9 mouse cellular contexts compared by ENCODE assay signal in genomic region chr2:152093356-152093792, GRCm38 (mm10). TPM values are rescaled to one million over a fixed set of nuclear protein-coding genes. Genes with fewer than 3 reads are reported as not detected.
DNase-seq lines count a peak whose midpoint lies in the region; ATAC-seq lines count a peak whose summit lies in the region.
"Had no signal": no experiment of that assay in that cellular context is flagged by ENCODE, and none has a peak within 500 bp of the region (broad histone marks: within the 10 kb centered on the region; RNA-seq: fewer than 3 reads in every experiment).

No protein-coding gene starts in this region.

- 2% methylated on average over 60 of the region's 60 CpGs for WGBS in hindbrain, embryonic 13.5 days
- 6% methylated on average over 60 of the region's 60 CpGs for WGBS in midbrain, embryonic 10.5 days

- peak overlapping the region; percentile 71 for H3K27ac ChIP-seq in hindbrain, embryonic 13.5 days
- peak overlapping the region; percentile 63 for H3K27ac ChIP-seq in midbrain, embryonic 10.5 days (replicated peaks)

- H3K9me3 ChIP-seq in hindbrain, embryonic 13.5 days, result no peaks in the 10 kb centered on the region
- no peaks in the 10 kb centered on the region for H3K9me3 ChIP-seq in midbrain, embryonic 10.5 days (replicated peaks)

- peak overlapping the region; percentile 28 for H3K4me3 ChIP-seq in hindbrain, embryonic 13.5 days
- peak overlapping the region; percentile 47 for H3K4me3 ChIP-seq in midbrain, embryonic 10.5 days

- H3K4me1 ChIP-seq in hindbrain, embryonic 13.5 days (replicated peaks), result peaks cover 85% of the 10 kb centered on the region
- peaks cover 50% of the 10 kb centered on the region for H3K4me1 ChIP-seq in midbrain, embryonic 10.5 days

- peak overlapping the region; percentile 45 for H3K4me2 ChIP-seq in hindbrain, embryonic 13.5 days

- H3K9ac ChIP-seq in hindbrain, embryonic 13.5 days, result peak overlapping the region; percentile 59

- peaks cover 32% of the 10 kb centered on the region for H3K27me3 ChIP-seq in hindbrain, embryonic 13.5 days
- H3K27me3 ChIP-seq in midbrain, embryonic 10.5 days (ENCODE audit: low read depth, poor library complexity, severe bottlenecking), result peaks cover 85% of the 10 kb centered on the region

- DNase-seq in cerebellum, postnatal 14 days, result peak; percentile 55 to 69
- DNase-seq in cerebellum, adult 9-10 months, result no peak
- peak; percentile 49 for DNase-seq in right cerebral cortex, adult 18-20 months
- DNase-seq in right cerebral cortex, postnatal 36 days (ENCODE audit: low spot score in 2 of 2), result no peak
- DNase-seq in midbrain, embryonic 10.5 days (ENCODE audit: low spot score), result peak; percentile 62
- DNase-seq in ovary, postnatal 14 days (ENCODE audit: low spot score), result no peak
- no peak for DNase-seq in Muller cell, postnatal 12 days (ENCODE audit: inconsistent ontology term)

- ATAC-seq in hindbrain, embryonic 13.5 days (ENCODE audit: low FRiP score), result no peak

- H3K36me3 ChIP-seq in hindbrain, embryonic 13.5 days, result peaks cover 34% of the 10 kb centered on the region
- peaks cover 5% of the 10 kb centered on the region; the same call in 1 of the 2 replicates for H3K36me3 ChIP-seq in midbrain, embryonic 10.5 days

RNA-seq across cellular contexts. Expression of gene Srxn1, which starts 11.9 kb away (rescaled TPM):
- polyA plus RNA-seq in hindbrain, embryonic 13.5 days (2015; fragmentation: Nextera tagmentation; extraction: Ambion mirVana), result 16.1 and 16.8 TPM in 2 replicates
- polyA plus RNA-seq in midbrain, embryonic 10.5 days (2016; fragmentation: Nextera tagmentation; extraction: Ambion mirVana), result 14.8 and 18.5 TPM in 2 replicates

RNA-seq across cellular contexts. Expression of gene Scrt2, which starts 12.0 kb away (rescaled TPM):
- 24.0 and 27.8 TPM in 2 replicates for polyA plus RNA-seq in hindbrain, embryonic 13.5 days (2015; fragmentation: Nextera tagmentation; extraction: Ambion mirVana)
- polyA plus RNA-seq in midbrain, embryonic 10.5 days (2016; fragmentation: Nextera tagmentation; extraction: Ambion mirVana), result 2.2 and 4.7 TPM in 2 replicates
- polyA plus RNA-seq: C2C12 had no signal

RNA-seq across cellular contexts. Expression of gene Tcf15, which starts 50.0 kb away (rescaled TPM):
- polyA plus RNA-seq in hindbrain, embryonic 13.5 days (2015; fragmentation: Nextera tagmentation; extraction: Ambion mirVana), result 2.8 and 3.2 TPM in 2 replicates
- polyA plus RNA-seq in midbrain, embryonic 10.5 days (2016; fragmentation: Nextera tagmentation; extraction: Ambion mirVana), result 1.9 and 3.0 TPM in 2 replicates
- polyA plus RNA-seq: C2C12 had no signal

Comparison
In these comparisons a context has a peak if more than half of its experiments do, and no peak if none do; other contexts are left out.
1. DNase-seq: peak in cerebellum, postnatal 14 days (2 of 2), right cerebral cortex, adult 18-20 months (single experiment) and midbrain, embryonic 10.5 days (single experiment); none in cerebellum, adult 9-10 months (single experiment), right cerebral cortex, postnatal 36 days (0 of 2), ovary, postnatal 14 days (single experiment) and Muller cell, postnatal 12 days (single experiment).